Comparison of ENCODE assay signal across 10 mouse cellular contexts in the genomic region with DNA sequence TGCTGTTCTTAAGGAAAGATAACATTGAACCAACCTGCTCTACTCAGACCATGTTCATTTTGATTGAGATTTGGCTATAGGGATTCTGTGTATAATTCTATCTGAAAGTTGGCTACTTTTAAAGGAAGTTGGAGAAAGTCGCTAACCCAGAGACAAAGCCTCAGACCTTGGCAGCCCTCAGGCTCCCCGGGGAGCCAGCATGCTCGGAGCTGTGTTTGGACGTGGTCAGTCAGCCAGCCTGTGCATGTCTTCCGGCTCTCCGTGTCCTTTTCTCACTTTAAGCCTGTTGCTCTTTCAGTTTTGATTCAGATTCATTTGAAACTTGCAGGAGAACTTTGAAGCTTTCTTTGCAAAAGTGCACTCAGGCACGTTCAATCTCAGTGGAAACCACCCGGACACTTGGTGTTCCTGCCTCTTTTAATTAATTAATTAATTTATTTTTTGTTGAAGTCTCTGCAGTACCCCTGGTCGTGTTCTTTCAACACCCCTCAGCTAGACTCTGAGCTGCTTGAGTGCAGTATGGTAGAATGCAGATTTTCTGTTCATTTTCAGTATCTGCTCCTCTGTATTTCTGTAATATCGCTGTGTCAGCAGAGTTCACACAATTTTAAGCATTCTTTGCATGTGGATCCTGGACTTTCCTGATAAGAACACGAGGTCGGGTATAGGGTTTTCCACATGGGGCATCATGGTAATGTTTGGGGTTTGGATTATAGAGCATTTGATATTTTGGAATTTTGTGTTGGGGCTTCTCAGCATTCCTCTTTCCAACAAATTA.
DNase-seq lines count a peak whose midpoint lies in the region; ATAC-seq and TF ChIP-seq lines count a peak whose summit lies in the region.
"Had no signal": no experiment of that assay in that cellular context is flagged by ENCODE, and none has a peak within 500 bp of the region (broad histone marks: within the 10 kb centered on the region; RNA-seq: fewer than 3 reads in every experiment).

No protein-coding gene starts in this region.

- WGBS in hindbrain, embryonic 12.5 days, result 65% methylated on average over 12 of the region's 12 CpGs

- H3K9ac ChIP-seq in ES-E14 (ENCODE audit: insufficient read depth, low read depth, low read length, poor library complexity, severe bottlenecking), result no peak overlapping the region
- H3K9ac ChIP-seq in hindbrain, embryonic 12.5 days, result no peak overlapping the region

- H3K27me3 ChIP-seq in hindbrain, embryonic 12.5 days, result no peaks in the 10 kb centered on the region

- H3K4me2 ChIP-seq in hindbrain, embryonic 12.5 days (replicated peaks), result no peak overlapping the region

- H3K4me1 ChIP-seq in ES-E14 (ENCODE audit: control insufficient read depth in 2 of 2, insufficient read depth in 2 of 2, low read length in 2 of 2, poor library complexity in 1 of 2), result no peaks in the 10 kb centered on the region
- no peaks in the 10 kb centered on the region for H3K4me1 ChIP-seq in hindbrain, embryonic 12.5 days

- no peaks in the 10 kb centered on the region for H3K36me3 ChIP-seq in ES-E14 (ENCODE audit: control insufficient read depth, insufficient read depth, low read length, poor library complexity, severe bottlenecking)
- H3K36me3 ChIP-seq in hindbrain, embryonic 12.5 days, result no peaks in the 10 kb centered on the region

- no peak overlapping the region for H3K27ac ChIP-seq in ES-E14 (ENCODE audit: insufficient read depth, low read depth, low read length, poor library complexity, severe bottlenecking)
- no peak overlapping the region for H3K27ac ChIP-seq in layer of hippocampus, adult 2 months
- H3K27ac ChIP-seq in hindbrain, embryonic 12.5 days, result no peak overlapping the region

- DNase-seq in kidney, adult 18-20 months, result peak; percentile 15
- no peak for DNase-seq in kidney, adult 11 months
- DNase-seq in ES-E14 (ENCODE audit: low read depth, low spot score), result no peak
- DNase-seq in gastrocnemius, adult 18-20 months (ENCODE audit: low spot score), result peak; percentile 53
- DNase-seq in heart, postnatal 14 days, result peak; percentile 67 to 80
- DNase-seq in layer of hippocampus, adult 2 months (ENCODE audit: low spot score in 2 of 2), result no peak
- no peak for DNase-seq in embryo, embryonic 9.5 days (ENCODE audit: extremely low spot score)
- DNase-seq: right cerebral cortex, adult 18-20 months had no signal

- intact Hi-C loops in heart, postnatal 14 days (cut with DNase I), result loop anchor here (10.0 kb wide), 1 partner anchor 780 kb away; the partner anchor contains the start of gene Kcnj5

- ATAC-seq in hindbrain, embryonic 12.5 days (ENCODE audit: low FRiP score), result no peak
- ATAC-seq: CD4-positive, CD25-positive, alpha-beta regulatory T cell, adult 4 months had no signal

- in situ Hi-C loops in ES-E14 (cut with MboI; ENCODE audit: low sequenced_read_pairs in 2 of 2, unreplicated experiment in 2 of 2), result loop anchor here in 1 of 2 experiments (25.0 kb wide), 1 partner anchor 347 kb away; the partner anchor contains the start of gene Barx2

- no peaks in the 10 kb centered on the region for H3K9me3 ChIP-seq in ES-E14 (ENCODE audit: control insufficient read depth, insufficient read depth, low read depth, low read length)
- no peaks in the 10 kb centered on the region for H3K9me3 ChIP-seq in hindbrain, embryonic 12.5 days (replicated peaks)

- H3K4me3 ChIP-seq in ES-E14 (ENCODE audit: insufficient read depth in 1 of 2, low read depth in 1 of 2, low read length in 2 of 2, poor library complexity in 1 of 2, severe bottlenecking in 1 of 2), result no peak overlapping the region
- H3K4me3 ChIP-seq in layer of hippocampus, adult 2 months, result no peak overlapping the region
- no peak overlapping the region for H3K4me3 ChIP-seq in hindbrain, embryonic 12.5 days

- no peak for TF ChIP-seq CTCF in layer of hippocampus, adult 2 months (conservative IDR thresholded peaks at IDR 0.05)

TF ChIP-seq in ES-E14, 5 proteins besides CTCF, POLR2A, EP300 and RAD21:
- TF ChIP-seq CHD2 (IDR thresholded peaks at IDR 0.05; ENCODE audit: low read depth, low read length) (no peak), MAFK (IDR thresholded peaks at IDR 0.05; ENCODE audit: insufficient read depth, low read depth, low read length) (peak; percentile 74)

Comparison
In these comparisons a context has a peak if more than half of its experiments do, and no peak if none do; other contexts are left out.
1. DNase-seq: peak in kidney, adult 18-20 months (single experiment), gastrocnemius, adult 18-20 months (single experiment) and heart, postnatal 14 days (2 of 2); none in kidney, adult 11 months (single experiment), ES-E14 (single experiment), layer of hippocampus, adult 2 months (0 of 2) and embryo, embryonic 9.5 days (single experiment).